Mouse (Mus musculus) CH12.LX (cell line): ENCODE results near the gene Parp3. TPM values are rescaled to one million over a fixed set of nuclear protein-coding genes. Genes with fewer than 3 reads are reported as not detected.

Experiments
- DNase-seq: peaks from one replicate; pipeline ENCODE4 v3.0.0-alpha.2; 2013; ENCODE audit errors: extremely low read depth
- H3K27ac ChIP-seq: 2 replicates; pipeline ENCODE4 v1.5.1; 2012; ENCODE audit warnings: low read depth, mild to moderate bottlenecking, control low read depth, moderate library complexity; ENCODE audit not compliant: insufficient read depth
- H3K27me3 ChIP-seq: replicated peaks from 2 replicates; pipeline ENCODE3; 2012; ENCODE audit warnings: inconsistent platforms
- H3K36me3 ChIP-seq, 2 experiments: replicated peaks in 1 of 2; 2 replicates each; pipeline versions ENCODE3 to v1.6.1; 2012; ENCODE audit warnings: inconsistent platforms in 1 of 2, low read length in 1 of 2, mild to moderate bottlenecking in 1 of 2, mixed read lengths in 1 of 2, moderate library complexity in 1 of 2; ENCODE audit not compliant: control insufficient read depth in 1 of 2, insufficient read depth in 1 of 2
- H3K4me1 ChIP-seq, 2 experiments: 2 replicates each; pipeline ENCODE4 v1.6.1; 2012; ENCODE audit warnings: inconsistent platforms in 1 of 2, moderate library complexity in 1 of 2; ENCODE audit not compliant: insufficient read depth in 2 of 2, control insufficient read depth in 1 of 2
- H3K4me2 ChIP-seq: 2 replicates; pipeline ENCODE4 v1.6.1; 2012; ENCODE audit warnings: low read depth, mild to moderate bottlenecking, control low read depth; ENCODE audit not compliant: poor library complexity, insufficient read depth, severe bottlenecking
- H3K4me3 ChIP-seq, 3 experiments: fragments of 150-350 bp in 1 of 3; sonication (generic) in 1 of 3; replicated peaks in 1 of 3; 2 replicates each; pipeline versions ENCODE3 to v1.5.1; 2011 to 2012; ENCODE audit warnings: low read depth in 2 of 3, low read length in 2 of 3, mild to moderate bottlenecking in 2 of 3, moderate library complexity in 2 of 3, control low read depth in 1 of 3, improper control_type of control experiment in 1 of 3, inconsistent platforms in 1 of 3, mixed read lengths in 1 of 3; ENCODE audit not compliant: poor library complexity in 1 of 3
- H3K79me2 ChIP-seq: replicated peaks from 2 replicates; pipeline ENCODE4 v1.6.1; 2012; ENCODE audit warnings: mild to moderate bottlenecking, moderate library complexity; ENCODE audit not compliant: control insufficient read depth, poor library complexity, insufficient read depth, severe bottlenecking; ENCODE audit errors: extremely low read depth
- H3K9ac ChIP-seq: 2 replicates; pipeline ENCODE4 v1.6.1; 2012; ENCODE audit warnings: low read depth, mild to moderate bottlenecking, control low read depth, moderate library complexity; ENCODE audit not compliant: insufficient read depth
- H3K9me3 ChIP-seq: replicated peaks from 2 replicates; pipeline ENCODE3; 2012; ENCODE audit warnings: low read length, inconsistent platforms, mixed read lengths
- CHD1 ChIP-seq: IDR thresholded peaks from 2 replicates; pipeline ENCODE4 v1.6.1; 2012; ENCODE audit warnings: low read depth, low read length, improper control_type of control experiment, inconsistent platforms
- CTCF ChIP-seq, 2 experiments: IDR thresholded peaks in 1 of 2; conservative IDR thresholded peaks in 1 of 2; 2 replicates each; pipeline ENCODE4 v1.5.1; 2011 to 2012; ENCODE audit warnings: low read depth in 2 of 2, low read length in 2 of 2, improper control_type of control experiment in 1 of 2, inconsistent platforms in 1 of 2, mild to moderate bottlenecking in 1 of 2, moderate library complexity in 1 of 2
- ELF1 ChIP-seq: IDR thresholded peaks from 2 replicates; pipeline ENCODE4 v1.6.1; 2014; ENCODE audit warnings: low read depth, mild to moderate bottlenecking, inconsistent platforms, low read length, improper control_type of control experiment
- ETS1 ChIP-seq: conservative IDR thresholded peaks from 2 replicates; pipeline ENCODE4 v1.6.1; 2012; ENCODE audit warnings: low read depth, mild to moderate bottlenecking, inconsistent platforms, low read length, improper control_type of control experiment, moderate library complexity
- HCFC1 ChIP-seq: IDR thresholded peaks from 2 replicates; pipeline ENCODE4 v1.6.1; 2012; ENCODE audit warnings: low read depth, mild to moderate bottlenecking, inconsistent platforms, low read length, improper control_type of control experiment
- IRF4 ChIP-seq: IDR thresholded peaks from 2 replicates; pipeline ENCODE4 v1.6.1; 2014; ENCODE audit warnings: low read depth, mild to moderate bottlenecking, inconsistent platforms, low read length, improper control_type of control experiment
- JUND ChIP-seq: conservative IDR thresholded peaks from 2 replicates; pipeline ENCODE4 v1.6.1; 2011; ENCODE audit warnings: low read depth, low read length, improper control_type of control experiment
- MAFK ChIP-seq: IDR thresholded peaks from 2 replicates; pipeline ENCODE4 v1.6.1; 2011; ENCODE audit warnings: low read length, improper control_type of control experiment; ENCODE audit not compliant: insufficient replicate concordance
- MAX ChIP-seq: IDR thresholded peaks from 2 replicates; pipeline ENCODE4 v1.6.1; 2011; ENCODE audit warnings: low read length, improper control_type of control experiment
- MEF2A ChIP-seq: IDR thresholded peaks from 2 replicates; pipeline ENCODE4 v1.6.1; 2014; ENCODE audit warnings: low read depth, mild to moderate bottlenecking, inconsistent platforms, low read length, improper control_type of control experiment, borderline replicate concordance
- MYC ChIP-seq: IDR thresholded peaks from 2 replicates; pipeline ENCODE4 v1.6.1; 2011; ENCODE audit warnings: low read depth, mild to moderate bottlenecking, improper control_type of control experiment, low read length
- NELFE ChIP-seq: IDR thresholded peaks from 2 replicates; pipeline ENCODE4 v1.6.1; 2011; ENCODE audit warnings: low read depth, low read length, improper control_type of control experiment
- NRF1 ChIP-seq: IDR thresholded peaks from 2 replicates; pipeline ENCODE4 v1.6.1; 2014; ENCODE audit warnings: low read depth, mild to moderate bottlenecking, inconsistent platforms, low read length, improper control_type of control experiment, moderate library complexity
- POLR2A ChIP-seq: IDR thresholded peaks from 2 replicates; pipeline ENCODE4 v1.6.1; 2011; ENCODE audit warnings: low read depth, mild to moderate bottlenecking, improper control_type of control experiment, low read length
- RAD21 ChIP-seq: IDR thresholded peaks from 2 replicates; pipeline ENCODE4 v1.6.1; 2011; ENCODE audit warnings: low read depth, mild to moderate bottlenecking, low read length, improper control_type of control experiment, moderate library complexity
- RCOR1 ChIP-seq: conservative IDR thresholded peaks from 2 replicates; pipeline ENCODE4 v1.6.1; 2012; ENCODE audit warnings: low read depth, mild to moderate bottlenecking, inconsistent platforms, low read length, improper control_type of control experiment
- TBP ChIP-seq: conservative IDR thresholded peaks from 2 replicates; pipeline ENCODE4 v1.6.1; 2011; ENCODE audit warnings: low read depth, low read length, improper control_type of control experiment
- USF2 ChIP-seq: conservative IDR thresholded peaks from 2 replicates; pipeline ENCODE4 v1.6.1; 2011; ENCODE audit warnings: low read depth, low read length, improper control_type of control experiment
- ZC3H11A ChIP-seq: IDR thresholded peaks from 2 replicates; pipeline ENCODE4 v1.6.1; 2012; ENCODE audit warnings: low read depth, mild to moderate bottlenecking, inconsistent platforms, low read length, improper control_type of control experiment
- ZNF384 ChIP-seq: IDR thresholded peaks from 2 replicates; pipeline ENCODE4 v1.6.1; 2012; ENCODE audit warnings: low read depth, low read length, improper control_type of control experiment, inconsistent platforms
- dilution Hi-C: fragments of 300-500 bp; cut with MboI; formaldehyde crosslinking; loops from 2 replicates; pipeline ENCODE4 v1.14.3; 2020; ENCODE audit warnings: low sequenced_read_pairs; ENCODE audit not compliant: extremely low pct_unique_long_range_greater_than_20kb, extremely low pct_ligation_motif_present
- in situ Hi-C: fragments of 300-500 bp; cut with MboI; formaldehyde crosslinking; loops from 3 replicates; pipeline ENCODE4 v1.14.3; 2019; ENCODE audit warnings: low sequenced_read_pairs, low pct_ligation_motif_present, low pct_unique_long_range_greater_than_20kb, mixed read lengths
- polyA plus RNA-seq: library from polyadenylated mRNA; unstranded; fragments of >175 nt; gene quantifications from 2 replicates; pipeline ENCODE4 v1.2.1, GENCODE M21; 2012; ENCODE audit warnings: low read depth; ENCODE audit not compliant: insufficient read length
- total RNA-seq, 2 experiments: library from RNA; depleted of rRNA; stranded (reverse); fragments of 300-350 nt in 1 of 2; fragments of >200 nt in 1 of 2; gene quantifications; 2 replicates each; pipeline ENCODE4 v1.2.3; 2012 to 2014

Parp3 gene
- total and polyA plus RNA-seq, 3 experiments, result 10.3 to 24.6 (median 12.9) TPM

GRCm38 (mm10) chr9:106470991-106471750 is 5.6 kb downstream of the Parp3 start:
- no peaks in the 10 kb centered on the region for H3K9me3 ChIP-seq
- peaks cover 0 to 32% of the 10 kb centered on the region in 2 experiments; a peak in 3 of 4 replicates for H3K4me1 ChIP-seq
- no peak overlapping the region for H3K27ac ChIP-seq
- H3K27me3 ChIP-seq, result no peaks in the 10 kb centered on the region
- dilution Hi-C loops, result no loop called here
- TF ChIP-seq RAD21 (no peak), ZC3H11A (no peak), TBP (no peak), MAFK (no peak), IRF4 (no peak), ELF1 (no peak), NRF1 (no peak), MYC (no peak), NELFE (no peak), ZNF384 (no peak), HCFC1 (no peak), CTCF (conservative IDR thresholded peaks at IDR 0.05 in 1 of 2, IDR thresholded peaks at IDR 0.05 in 1 of 2; ENCODE audit: low read depth in 2 of 2, low read length in 2 of 2) (no peak), USF2 (no peak), MAX (no peak), RCOR1 (no peak), JUND (no peak)
- H3K79me2 ChIP-seq, result no peaks in the 10 kb centered on the region
- in situ Hi-C loops, result no loop called here
- H3K4me3 ChIP-seq, result no peak overlapping the region
- H3K9ac ChIP-seq, result no peak overlapping the region
- no peak overlapping the region for H3K4me2 ChIP-seq
- no peak for DNase-seq
- H3K36me3 ChIP-seq, result peaks cover 2 to 39% of the 10 kb centered on the region in 2 experiments

- no peak for DNase-seq
- no peak overlapping the region for H3K27ac ChIP-seq
- no peak overlapping the region for H3K4me3 ChIP-seq
- no peak overlapping the region for H3K9ac ChIP-seq
- H3K9me3 ChIP-seq, result peaks cover 12% of the 10 kb centered on the region
- in situ Hi-C loops, result no loop called here
- dilution Hi-C loops, result no loop called here
- H3K36me3 ChIP-seq, result peaks cover 12 to 53% of the 10 kb centered on the region in 2 experiments
- H3K4me2 ChIP-seq, result no peak overlapping the region
- H3K27me3 ChIP-seq, result no peaks in the 10 kb centered on the region
- peaks cover 0 to 26% of the 10 kb centered on the region in 2 experiments; a peak in 3 of 4 replicates for H3K4me1 ChIP-seq
- H3K79me2 ChIP-seq, result no peaks in the 10 kb centered on the region
- no peak for TF ChIP-seq CHD1
- TF ChIP-seq ETS1, result no peak
- no peak for TF ChIP-seq MEF2A
- TF ChIP-seq POLR2A, result no peak
- TF ChIP-seq NRF1, result no peak
Observed at GRCm38 (mm10) chr9:106469776-106470175, 7.0 kb downstream of the Parp3 start.
